Mouse (Mus musculus): Measurements from ENCODE around the gene Mapk9. TPM values are rescaled to one million over a fixed set of nuclear protein-coding genes. Genes with fewer than 3 reads are reported as not detected.
A peak's percentile ranks its signal among the peaks of the same experiment; 100 is the strongest.

Mapk9 gene
- total and polyA plus RNA-seq, 2 experiments from 2014 or later, result 70.4 to 128 TPM

GRCm38 (mm10) chr11:49834248-49834647 lies 12.3 kb upstream of the Mapk9 start:
- Histone ChIP-seq H3K9ac (replicated peaks; ENCODE audit: low read length, poor library complexity, severe bottlenecking) (no peak overlapping the region), H3K9me3 (ENCODE audit: low read length) (no peaks in the 10 kb centered on the region), H3K4me1 (ENCODE audit: insufficient read depth, low read length) (no peaks in the 10 kb centered on the region), H3K4me2 (ENCODE audit: low read depth, low read length, poor library complexity, severe bottlenecking) (no peak overlapping the region), H3K4me3 (ENCODE audit: low read depth, low read length) (no peak overlapping the region), H3K27me3 (ENCODE audit: insufficient read depth, low read length) (no peaks in the 10 kb centered on the region), H3K36me3 (ENCODE audit: insufficient read depth, low read length) (peaks cover 18% of the 10 kb centered on the region), H3K27ac (ENCODE audit: low read depth, low read length) (no peak overlapping the region)
- TF ChIP-seq CTCF (IDR thresholded peaks at IDR 0.05), result no peak
- WGBS, result 88% methylated on average over 6 of the region's 6 CpGs
- ATAC-seq (ENCODE audit: low FRiP score) (no peak), DNase-seq (ENCODE audit: low spot score) (no peak)

- H3K4me3 ChIP-seq (ENCODE audit: low read depth, low read length), result no peak overlapping the region
- no peaks in the 10 kb centered on the region for H3K4me1 ChIP-seq (ENCODE audit: insufficient read depth, low read length)
- no peaks in the 10 kb centered on the region for H3K9me3 ChIP-seq (ENCODE audit: low read length)
- H3K36me3 ChIP-seq (ENCODE audit: insufficient read depth, low read length), result peaks cover 12% of the 10 kb centered on the region; the same call in 1 of the 2 replicates
- DNase-seq (ENCODE audit: low spot score), result no peak
- no peak overlapping the region for H3K4me2 ChIP-seq (ENCODE audit: low read depth, low read length, poor library complexity, severe bottlenecking)
- 93% methylated on average over 11 of the region's 11 CpGs for WGBS
- H3K9ac ChIP-seq (replicated peaks; ENCODE audit: low read length, poor library complexity, severe bottlenecking), result no peak overlapping the region
- no peak for ATAC-seq (ENCODE audit: low FRiP score)
- H3K27ac ChIP-seq (ENCODE audit: low read depth, low read length), result no peak overlapping the region
- no peak for TF ChIP-seq CTCF (IDR thresholded peaks at IDR 0.05)
- H3K27me3 ChIP-seq (ENCODE audit: insufficient read depth, low read length), result no peaks in the 10 kb centered on the region
Measured at GRCm38 (mm10) chr11:49835257-49835956, 11.1 kb upstream of the Mapk9 start.

GRCm38 (mm10) chr11:49837717-49838407 lies 8.7 kb upstream of the Mapk9 start:
- Histone ChIP-seq H3K9ac (replicated peaks; ENCODE audit: low read length, poor library complexity, severe bottlenecking) (0 out of 2 replicates have a peak overlapping the region, but pooled peaks have one; percentile 2), H3K4me1 (ENCODE audit: insufficient read depth, low read length) (no peaks in the 10 kb centered on the region), H3K4me2 (ENCODE audit: low read depth, low read length, poor library complexity, severe bottlenecking) (no peak overlapping the region), H3K27ac (ENCODE audit: low read depth, low read length) (0 out of 2 replicates have a peak overlapping the region, but pooled peaks have one; percentile 32), H3K9me3 (ENCODE audit: low read length) (no peaks in the 10 kb centered on the region), H3K36me3 (ENCODE audit: insufficient read depth, low read length) (0 out of 2 replicates have a peak, but pooled peaks cover 12% of the 10 kb centered on the region), H3K27me3 (ENCODE audit: insufficient read depth, low read length) (no peaks in the 10 kb centered on the region), H3K4me3 (ENCODE audit: low read depth, low read length) (no peak overlapping the region)
- no peak for TF ChIP-seq CTCF (IDR thresholded peaks at IDR 0.05)
- DNase-seq (ENCODE audit: low spot score) (no peak), ATAC-seq (ENCODE audit: low FRiP score) (no peak)
- 25% methylated on average over 13 of the region's 13 CpGs for WGBS

- WGBS, result 67% methylated on average over 1 of the region's 1 CpGs
- Histone ChIP-seq H3K9me3 (ENCODE audit: low read length) (no peaks in the 10 kb centered on the region), H3K36me3 (ENCODE audit: insufficient read depth, low read length) (no peaks in the 10 kb centered on the region), H3K27me3 (ENCODE audit: insufficient read depth, low read length) (no peaks in the 10 kb centered on the region), H3K4me3 (ENCODE audit: low read depth, low read length) (no peak overlapping the region), H3K4me1 (ENCODE audit: insufficient read depth, low read length) (peaks cover 3% of the 10 kb centered on the region), H3K4me2 (ENCODE audit: low read depth, low read length, poor library complexity, severe bottlenecking) (no peak overlapping the region), H3K27ac (ENCODE audit: low read depth, low read length) (no peak overlapping the region), H3K9ac (replicated peaks; ENCODE audit: low read length, poor library complexity, severe bottlenecking) (no peak overlapping the region)
- ATAC-seq (ENCODE audit: low FRiP score) (no peak), DNase-seq (ENCODE audit: low spot score) (no peak)
- no peak for TF ChIP-seq CTCF (IDR thresholded peaks at IDR 0.05)
Measured at GRCm38 (mm10) chr11:49840666-49841065, 5.9 kb upstream of the Mapk9 start.

- H3K4me2 ChIP-seq (ENCODE audit: low read depth, low read length, poor library complexity, severe bottlenecking), result no peak overlapping the region
- H3K36me3 ChIP-seq (ENCODE audit: insufficient read depth, low read length), result no peaks in the 10 kb centered on the region
- peaks cover 3% of the 10 kb centered on the region for H3K4me1 ChIP-seq (ENCODE audit: insufficient read depth, low read length)
- WGBS, result 81% methylated on average over 1 of the region's 1 CpGs
- no peak for TF ChIP-seq CTCF (IDR thresholded peaks at IDR 0.05)
- H3K9ac ChIP-seq (replicated peaks; ENCODE audit: low read length, poor library complexity, severe bottlenecking), result no peak overlapping the region
- H3K27me3 ChIP-seq (ENCODE audit: insufficient read depth, low read length), result no peaks in the 10 kb centered on the region
- H3K27ac ChIP-seq (ENCODE audit: low read depth, low read length), result no peak overlapping the region
- no peak for ATAC-seq (ENCODE audit: low FRiP score)
- DNase-seq (ENCODE audit: low spot score), result no peak
- H3K9me3 ChIP-seq (ENCODE audit: low read length), result no peaks in the 10 kb centered on the region
- no peak overlapping the region for H3K4me3 ChIP-seq (ENCODE audit: low read depth, low read length)
Measured at GRCm38 (mm10) chr11:49841886-49842285, 4.7 kb upstream of the Mapk9 start.

GRCm38 (mm10) chr11:49842718-49843117 lies 3.8 kb upstream of the Mapk9 start:
- Histone ChIP-seq H3K36me3 (ENCODE audit: insufficient read depth, low read length) (no peaks in the 10 kb centered on the region), H3K4me3 (ENCODE audit: low read depth, low read length) (no peak overlapping the region), H3K4me2 (ENCODE audit: low read depth, low read length, poor library complexity, severe bottlenecking) (no peak overlapping the region), H3K9ac (replicated peaks; ENCODE audit: low read length, poor library complexity, severe bottlenecking) (no peak overlapping the region), H3K27me3 (ENCODE audit: insufficient read depth, low read length) (no peaks in the 10 kb centered on the region), H3K27ac (ENCODE audit: low read depth, low read length) (no peak overlapping the region), H3K9me3 (ENCODE audit: low read length) (no peaks in the 10 kb centered on the region), H3K4me1 (ENCODE audit: insufficient read depth, low read length) (peaks cover 3% of the 10 kb centered on the region)
- no peak for DNase-seq (ENCODE audit: low spot score)
- 59% methylated on average over 3 of the region's 3 CpGs for WGBS
- TF ChIP-seq CTCF (IDR thresholded peaks at IDR 0.05), result no peak
- ATAC-seq (ENCODE audit: low FRiP score), result no peak
